Mouse (Mus musculus) megakaryocyte progenitor cell, adult 5-6 weeks (primary cell): ENCODE measurements around the gene Flot2. TPM values are rescaled to one million over a fixed set of nuclear protein-coding genes. Genes with fewer than 3 reads are reported as not detected.

Experiments used
- ATAC-seq: replicated peaks from 2 replicates; pipeline ENCODE4 v1.8.0; 2016; ENCODE audit warnings: mild to moderate bottlenecking, moderate TSS enrichment, inconsistent platforms; ENCODE audit not compliant: poor library complexity
- total RNA-seq, 2 experiments: library from RNA; stranded (forward) in 1 of 2; stranded (reverse) in 1 of 2; fragments of 157-497, 149-512 nt in 1 of 2; fragments of 200-1000 nt in 1 of 2; gene quantifications; 2 replicates each; pipeline versions ENCODE4 v1.2.3 to v1.2.4; 2015 to 2017

Flot2 gene
- total RNA-seq, 2 experiments from 2014 or later, result 50.2 to 75.5 TPM

- ATAC-seq, result peak; percentile 100
Observed at GRCm38 (mm10) chr11:78059833-78060757, 22.4 kb downstream of the Flot2 start.

GRCm38 (mm10) chr11:78062563-78062962 lies 24.8 kb downstream of the Flot2 start:
- no peak for ATAC-seq

- ATAC-seq, result peak; percentile 77
Observed at GRCm38 (mm10) chr11:78065906-78066305, 28.2 kb downstream of the Flot2 start.

- ATAC-seq, result no peak
Observed at GRCm38 (mm10) chr11:78066641-78067040, 28.9 kb downstream of the Flot2 start.

- ATAC-seq, result no peak
Observed at GRCm38 (mm10) chr11:78067566-78067965, 29.8 kb downstream of the Flot2 start.

- ATAC-seq, result no peak
Observed at GRCm38 (mm10) chr11:78069130-78069529, 31.4 kb downstream of the Flot2 start.

- ATAC-seq, result peak; percentile 64
Observed at GRCm38 (mm10) chr11:78069646-78070045, 31.9 kb downstream of the Flot2 start.

- no peak for ATAC-seq
Observed at GRCm38 (mm10) chr11:78071938-78072337, 34.2 kb downstream of the Flot2 start.

GRCm38 (mm10) chr11:78072425-78073130 lies 34.8 kb downstream of the Flot2 start:
- ATAC-seq, result peak; percentile 40

GRCm38 (mm10) chr11:78073577-78074276 lies 36.0 kb downstream of the Flot2 start:
- ATAC-seq, result peak; percentile 10; the same call in 1 of the 2 replicates

GRCm38 (mm10) chr11:78074277-78074652 lies 36.5 kb downstream of the Flot2 start:
- 0 out of 2 replicates have a peak, but pooled peaks have one; percentile 2 for ATAC-seq

GRCm38 (mm10) chr11:78074666-78075065 lies 36.9 kb downstream of the Flot2 start:
- ATAC-seq, result no peak

GRCm38 (mm10) chr11:78079961-78080921 lies 42.5 kb downstream of the Flot2 start, which contains the start of gene Eral1:
TSS of gene Eral1 (minus strand) at chr11:78080383.
- peak; percentile 98 for ATAC-seq

- ATAC-seq, result no peak
Observed at GRCm38 (mm10) chr11:78083595-78083994, 45.9 kb downstream of the Flot2 start.

- ATAC-seq, result no peak
Observed at GRCm38 (mm10) chr11:78086925-78087479, 49.3 kb downstream of the Flot2 start.

GRCm38 (mm10) chr11:78087756-78088281 lies 50.1 kb downstream of the Flot2 start:
- ATAC-seq, result no peak

- ATAC-seq, result no peak
Observed at GRCm38 (mm10) chr11:78094137-78094503, 56.4 kb downstream of the Flot2 start.

GRCm38 (mm10) chr11:78094504-78095143 lies 56.9 kb downstream of the Flot2 start, which contains the start of gene Fam222b:
TSS of gene Fam222b (plus strand) at chr11:78094660.
- peak; percentile 95 for ATAC-seq

- ATAC-seq, result no peak
Observed at GRCm38 (mm10) chr11:78095144-78095516, 57.4 kb downstream of the Flot2 start.
